22 mouse cellular contexts compared by ENCODE assay signal in the genomic region with DNA sequence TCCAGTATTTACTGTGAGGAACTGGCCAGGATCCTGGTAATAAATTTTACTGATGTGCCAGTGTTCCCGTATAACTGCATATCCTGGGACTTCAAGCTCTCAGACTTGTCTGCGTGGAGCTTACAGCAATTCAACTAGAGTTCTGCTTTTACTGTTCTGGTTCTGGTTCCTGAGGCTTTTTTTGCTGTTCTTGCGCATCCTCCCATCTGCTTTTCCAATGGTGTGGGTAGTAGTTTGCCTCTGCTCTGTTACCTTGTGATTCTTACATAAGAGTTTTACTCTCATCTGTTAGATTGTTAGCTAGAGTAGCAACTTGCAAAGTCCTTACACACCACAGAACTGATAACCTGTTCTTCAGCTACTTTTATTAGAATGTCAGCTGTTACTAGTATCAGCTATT. TPM values are rescaled to one million over a fixed set of nuclear protein-coding genes. Genes with fewer than 3 reads are reported as not detected.
DNase-seq lines count a peak whose midpoint lies in the region; ATAC-seq lines count a peak whose summit lies in the region.
"Had no signal": no experiment of that assay in that cellular context is flagged by ENCODE, and none has a peak within 500 bp of the region (broad histone marks: within the 10 kb centered on the region; RNA-seq: fewer than 3 reads in every experiment).

No protein-coding gene starts in this region.

- H3K27me3 ChIP-seq in hindbrain, embryonic 14.5 days (ENCODE audit: control insufficient read depth, insufficient read depth, low read length) = no peaks in the 10 kb centered on the region
- H3K27me3 ChIP-seq: CH12.LX; forebrain, embryonic 13.5 days; heart, embryonic 13.5 days; Patski had no signal

- H3K9me3 ChIP-seq in hindbrain, embryonic 14.5 days (ENCODE audit: control insufficient read depth, low read length) = no peaks in the 10 kb centered on the region
- H3K9me3 ChIP-seq: embryonic facial prominence, embryonic 10.5 days; forebrain, embryonic 13.5 days; heart, embryonic 13.5 days had no signal

- no peak overlapping the region for H3K27ac ChIP-seq in hindbrain, embryonic 14.5 days
- H3K27ac ChIP-seq: embryonic facial prominence, embryonic 10.5 days; forebrain, embryonic 13.5 days; heart, embryonic 13.5 days had no signal

- peak; percentile 22 to 50 for DNase-seq in frontal cortex, postnatal 36 days (ENCODE audit: low spot score in 2 of 2)
- DNase-seq in frontal cortex, postnatal 14 days (ENCODE audit: low spot score in 2 of 2) = no peak
- peak; percentile 14 for DNase-seq in layer of hippocampus, adult 11-12 months (ENCODE audit: low spot score)
- no peak for DNase-seq in layer of hippocampus, postnatal 10 days (ENCODE audit: low spot score in 2 of 2)
- peak; percentile 35 to 46 for DNase-seq in left cerebral cortex, adult 9 months (ENCODE audit: low spot score in 2 of 2)
- DNase-seq in left cerebral cortex, adult 11 months (ENCODE audit: low spot score) = no peak
- DNase-seq in brain, adult 2 months (ENCODE audit: low read depth, low spot score) = peak; percentile 69
- DNase-seq in hindbrain, embryonic 14.5 days (ENCODE audit: low spot score) = no peak
- DNase-seq: adrenal gland, postnatal 14 days; cerebellum, adult 18-20 months; cerebellum, postnatal 10 days; forebrain, postnatal 0 days; gastrocnemius, postnatal 36 days; heart, adult 11 months; heart, postnatal 36 days had no signal

- no peak overlapping the region for H3K4me2 ChIP-seq in hindbrain, embryonic 14.5 days (replicated peaks)
- H3K4me2 ChIP-seq: forebrain, embryonic 13.5 days; heart, embryonic 13.5 days had no signal

- H3K4me3 ChIP-seq in hindbrain, embryonic 14.5 days (replicated peaks; ENCODE audit: low read length) = no peak overlapping the region
- H3K4me3 ChIP-seq: embryonic facial prominence, embryonic 10.5 days; forebrain, embryonic 13.5 days; heart, embryonic 13.5 days had no signal

- ATAC-seq in hindbrain, embryonic 14.5 days (ENCODE audit: low FRiP score) = no peak
- ATAC-seq: activated CD4-positive, CD25-positive, alpha-beta regulatory T cell, adult 4 months; forebrain, embryonic 13.5 days; forebrain, postnatal 0 days; hindbrain, embryonic 16.5 days; Patski had no signal

- no peaks in the 10 kb centered on the region for H3K4me1 ChIP-seq in hindbrain, embryonic 14.5 days (replicated peaks; ENCODE audit: control insufficient read depth, insufficient read depth, low read length)
- H3K4me1 ChIP-seq: embryonic facial prominence, embryonic 10.5 days; forebrain, embryonic 13.5 days; heart, embryonic 13.5 days had no signal

- WGBS in hindbrain, embryonic 14.5 days = 93% methylated on average over 3 of the region's 3 CpGs

- no peak overlapping the region for H3K9ac ChIP-seq in hindbrain, embryonic 14.5 days
- H3K9ac ChIP-seq: forebrain, embryonic 13.5 days; forebrain, postnatal 0 days; heart, embryonic 13.5 days had no signal

- peaks cover 52% of the 10 kb centered on the region for H3K36me3 ChIP-seq in hindbrain, embryonic 14.5 days (replicated peaks; ENCODE audit: control insufficient read depth, insufficient read depth)

RNA-seq across cellular contexts. Expression of a gene that starts 40.2 kb away (rescaled TPM):
- total RNA-seq in layer of hippocampus, postnatal 10 days (2021) = 10 to 100 TPM; 53.0 to 57.0 TPM
- polyA plus RNA-seq in hindbrain, embryonic 14.5 days (2014; fragmentation: Nextera tagmentation; extraction: Ambion mirVana) = 60.0 and 71.4 TPM in 2 replicates

RNA-seq across cellular contexts. Expression of a gene that starts 40.4 kb away (rescaled TPM):
- total RNA-seq in layer of hippocampus, postnatal 10 days (2021) = 10 to 100 TPM; 36.6 to 37.7 TPM
- polyA plus RNA-seq in hindbrain, embryonic 14.5 days (2014; fragmentation: Nextera tagmentation; extraction: Ambion mirVana) = 27.8 and 30.8 TPM in 2 replicates

Comparison
In these comparisons a context has a peak if more than half of its experiments do, and no peak if none do; other contexts are left out.
1. DNase-seq: peak in frontal cortex, postnatal 36 days (2 of 2), layer of hippocampus, adult 11-12 months (single experiment), left cerebral cortex, adult 9 months (2 of 2) and brain, adult 2 months (single experiment); none in frontal cortex, postnatal 14 days (0 of 2), layer of hippocampus, postnatal 10 days (0 of 2), left cerebral cortex, adult 11 months (single experiment) and hindbrain, embryonic 14.5 days (single experiment).